Mouse (Mus musculus): ENCODE results near the gene Rpl15. TPM values are rescaled to one million over a fixed set of nuclear protein-coding genes. Genes with fewer than 3 reads are reported as not detected.
"Not testable (repeated sequence)": the region's sequence is repeated elsewhere in the genome, so short reads cannot be mapped to it uniquely, and the experiment has no call there.

The Rpl15 gene
- 100 to 1,000 TPM; 477 to 590 TPM for total RNA-seq (2021)
- long read RNA-seq, transcript Rpl15-201 (4 exons, 883 nt): minor isoform, 28 of 278 reads
- long read RNA-seq, transcript Rpl15-203 (4 exons, 802 nt): minor isoform, 12 of 278 reads
- long read RNA-seq, transcript Rpl15-204 (3 exons, 802 nt): minor isoform, 20 of 278 reads
- long read RNA-seq, transcript Rpl15-202 (4 exons, 1,922 nt): major isoform, 209 of 278 reads
- long read RNA-seq, partial matches to known transcripts: 2 of 278 reads
- long read RNA-seq, other reads (novel, unspliced or antisense): 6 of 278 reads

- DNase-seq (ENCODE audit: low spot score in 2 of 2): peak; percentile 96 to 98
These were observed at the start of gene Rpl15, which contains the start of gene Nkiras1 for GRCm38 (mm10) chr14:18270529-18271441. TSS of gene Rpl15 (minus strand) at chr14:18271391. TSS of gene Nkiras1 (plus strand) at chr14:18271136.

- DNase-seq (ENCODE audit: low spot score in 2 of 2): no peak
These were observed 46.5 kb upstream of the Rpl15 start for GRCm38 (mm10) chr14:18317457-18318411.

GRCm38 (mm10) chr14:18304165-18304564 is 33.0 kb upstream of the Rpl15 start:
- DNase-seq (ENCODE audit: low spot score in 2 of 2): no peak

- peak; percentile 64 to 65 for DNase-seq (ENCODE audit: low spot score in 2 of 2)
These were observed 32.1 kb upstream of the Rpl15 start for GRCm38 (mm10) chr14:18303262-18303661.

GRCm38 (mm10) chr14:18302750-18303149 is 31.6 kb upstream of the Rpl15 start:
- no peak for DNase-seq (ENCODE audit: low spot score in 2 of 2)

- DNase-seq (ENCODE audit: low spot score in 2 of 2): no peak
These were observed 30.4 kb upstream of the Rpl15 start for GRCm38 (mm10) chr14:18301591-18301990.

- no peak for DNase-seq (ENCODE audit: low spot score in 2 of 2)
These were observed 29.5 kb upstream of the Rpl15 start for GRCm38 (mm10) chr14:18300676-18301075.

GRCm38 (mm10) chr14:18298874-18299273 is 27.7 kb upstream of the Rpl15 start:
- no peak for DNase-seq (ENCODE audit: low spot score in 2 of 2)

- no peak for DNase-seq (ENCODE audit: low spot score in 2 of 2)
These were observed 26.2 kb upstream of the Rpl15 start for GRCm38 (mm10) chr14:18297441-18297840.

GRCm38 (mm10) chr14:18292578-18292977 is 21.4 kb upstream of the Rpl15 start:
- no peak for DNase-seq (ENCODE audit: low spot score in 2 of 2)

GRCm38 (mm10) chr14:18292111-18292510 is 20.9 kb upstream of the Rpl15 start:
- DNase-seq (ENCODE audit: low spot score in 2 of 2): no peak

GRCm38 (mm10) chr14:18287391-18287790 is 16.2 kb upstream of the Rpl15 start:
- DNase-seq (ENCODE audit: low spot score in 2 of 2): no peak

GRCm38 (mm10) chr14:18286441-18286840 is 15.2 kb upstream of the Rpl15 start:
- DNase-seq (ENCODE audit: low spot score in 2 of 2): no peak

GRCm38 (mm10) chr14:18285476-18285875 is 14.3 kb upstream of the Rpl15 start:
- no peak for DNase-seq (ENCODE audit: low spot score in 2 of 2)

GRCm38 (mm10) chr14:18284581-18284980 is 13.4 kb upstream of the Rpl15 start:
- DNase-seq (ENCODE audit: low spot score in 2 of 2): no peak

- DNase-seq (ENCODE audit: low spot score in 2 of 2): no peak
These were observed 9.2 kb upstream of the Rpl15 start for GRCm38 (mm10) chr14:18280375-18280774.

GRCm38 (mm10) chr14:18274526-18274925 is 3.3 kb upstream of the Rpl15 start:
- peak in 1 of 2 experiments; percentile 6 for DNase-seq (ENCODE audit: low spot score in 2 of 2)

- peak in 1 of 2 experiments; percentile 10 for DNase-seq (ENCODE audit: low spot score in 2 of 2)
These were observed 475 bp upstream of the Rpl15 start for GRCm38 (mm10) chr14:18271666-18272065.

- DNase-seq (ENCODE audit: low spot score in 2 of 2): not testable (repeated sequence)
These were observed 1.2 kb downstream of the Rpl15 start for GRCm38 (mm10) chr14:18269947-18270528.

- peak in 1 of 2 experiments; percentile 39 for DNase-seq (ENCODE audit: low spot score in 2 of 2)
These were observed 7.8 kb downstream of the Rpl15 start for GRCm38 (mm10) chr14:18263427-18263826.

- DNase-seq (ENCODE audit: low spot score in 2 of 2): peak in 1 of 2 experiments; percentile 5
These were observed 10.0 kb downstream of the Rpl15 start for GRCm38 (mm10) chr14:18261203-18261602.

Measured in layer of hippocampus, postnatal 10 days (tissue).